Mouse (Mus musculus) hindbrain, embryonic 13.5 days (tissue): ENCODE results near the gene Tmem108. TPM values are rescaled to one million over a fixed set of nuclear protein-coding genes. Genes with fewer than 3 reads are reported as not detected.

Source experiments
- ATAC-seq: fragments of 200-750 bp; cut with Nextera tagmentation; 2 replicates; pipeline ENCODE4 v1.8.0; 2017; ENCODE audit warnings: moderate TSS enrichment; ENCODE audit not compliant: low FRiP score
- H3K27ac ChIP-seq: fragments of 300-500 bp; sonication (generic); 2 replicates; pipeline ENCODE4 v1.5.1; 2015; ENCODE audit warnings: inconsistent platforms, mild to moderate bottlenecking, moderate library complexity
- H3K27me3 ChIP-seq: fragments of 300-500 bp; sonication (generic); 2 replicates; pipeline ENCODE4 v1.6.1; 2015; ENCODE audit warnings: mild to moderate bottlenecking, inconsistent platforms
- H3K36me3 ChIP-seq: fragments of 300-500 bp; sonication (generic); 2 replicates; pipeline ENCODE4 v1.6.1; 2015; ENCODE audit warnings: mild to moderate bottlenecking, inconsistent platforms
- H3K4me1 ChIP-seq: fragments of 300-500 bp; sonication (generic); replicated peaks from 2 replicates; pipeline ENCODE4 v1.6.1; 2015; ENCODE audit warnings: inconsistent platforms
- H3K4me2 ChIP-seq: fragments of 300-500 bp; sonication (generic); 2 replicates; pipeline ENCODE4 v1.6.1; 2015; ENCODE audit warnings: inconsistent platforms, mild to moderate bottlenecking, moderate library complexity
- H3K4me3 ChIP-seq: fragments of 300-500 bp; sonication (generic); 2 replicates; pipeline ENCODE4 v1.5.1; 2015; ENCODE audit warnings: mild to moderate bottlenecking, inconsistent platforms
- H3K9ac ChIP-seq: fragments of 300-500 bp; sonication (generic); 2 replicates; pipeline ENCODE4 v1.6.1; 2015; ENCODE audit warnings: mild to moderate bottlenecking, inconsistent platforms
- H3K9me3 ChIP-seq: fragments of 300-500 bp; sonication (generic); 2 replicates; pipeline ENCODE4 v1.6.1; 2016; ENCODE audit warnings: inconsistent platforms
- WGBS: fragments of 180-500 bp; shearing (Covaris S2); methylation state at CpG from one replicate; pipeline ENCODE4 v1.1.7; 2015; 5-methylcytosine and 5-hydroxymethylcytosine counted together
- polyA plus RNA-seq: library from polyadenylated mRNA; unstranded; fragments of >200 nt; fragmentation: Nextera tagmentation; extraction: Ambion mirVana; gene quantifications from 2 replicates; pipeline ENCODE4 v1.2.1, GENCODE M21; 2015

Gene Tmem108
- polyA plus RNA-seq, 1 experiment from 2014 or later = 30.0 TPM

GRCm38 (mm10) chr9:103715352-103715751 is 46.3 kb downstream of the Tmem108 start:
- no peak for ATAC-seq

DNA sequence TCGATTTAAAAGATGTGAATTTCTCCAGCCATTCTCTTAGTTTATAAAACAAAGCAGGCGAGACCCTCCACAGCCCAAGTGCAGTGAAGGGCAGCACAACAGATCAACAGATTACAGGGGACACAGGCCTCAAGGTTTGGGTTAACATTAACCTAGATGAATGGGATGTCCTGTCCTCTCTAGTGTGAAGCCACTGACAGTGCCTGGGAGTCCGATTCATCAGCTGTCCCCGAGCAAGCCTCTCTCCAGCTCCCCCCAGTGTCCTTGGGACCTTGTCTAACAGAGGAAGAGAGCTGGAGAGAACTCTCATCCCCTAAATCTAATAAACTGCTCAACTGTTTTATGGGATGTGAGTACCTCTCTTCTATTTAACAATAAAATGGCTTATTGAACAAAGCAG is 48.4 kb downstream of the Tmem108 start:
- no peaks in the 10 kb centered on the region for H3K36me3 ChIP-seq
- H3K27me3 ChIP-seq = no peaks in the 10 kb centered on the region
- no peak overlapping the region for H3K9ac ChIP-seq
- 0 out of 2 replicates have a peak, but pooled peaks cover 4% of the 10 kb centered on the region for H3K4me1 ChIP-seq
- H3K4me2 ChIP-seq = no peak overlapping the region
- H3K4me3 ChIP-seq = no peak overlapping the region
- no peak for ATAC-seq
- H3K9me3 ChIP-seq = no peaks in the 10 kb centered on the region
- 77% methylated on average over 4 of the region's 4 CpGs for whole genome bisulfite sequencing
- H3K27ac ChIP-seq = no peak overlapping the region

More at GRCm38 (mm10) chr9:103715352-103715751, 46.3 kb downstream of the Tmem108 start:
- Histone ChIP-seq H3K36me3 (no peaks in the 10 kb centered on the region), H3K4me1 (0 out of 2 replicates have a peak, but pooled peaks cover 4% of the 10 kb centered on the region), H3K9ac (no peak overlapping the region), H3K4me2 (no peak overlapping the region), H3K27ac (no peak overlapping the region), H3K4me3 (no peak overlapping the region), H3K27me3 (no peaks in the 10 kb centered on the region), H3K9me3 (no peaks in the 10 kb centered on the region)
- over 99% methylated on average over 4 of the region's 4 CpGs for WGBS

- Histone ChIP-seq H3K4me2 (no peak overlapping the region), H3K4me1 (0 out of 2 replicates have a peak, but pooled peaks cover 4% of the 10 kb centered on the region), H3K4me3 (no peak overlapping the region), H3K27ac (no peak overlapping the region), H3K36me3 (no peaks in the 10 kb centered on the region), H3K9ac (no peak overlapping the region), H3K27me3 (no peaks in the 10 kb centered on the region), H3K9me3 (no peaks in the 10 kb centered on the region)
- no peak for ATAC-seq
- WGBS = 81% methylated on average over 7 of the region's 7 CpGs
Measured at GRCm38 (mm10) chr9:103712711-103713110, 48.9 kb downstream of the Tmem108 start.

- Histone ChIP-seq H3K4me2 (no peak overlapping the region), H3K4me1 (0 out of 2 replicates have a peak, but pooled peaks cover 4% of the 10 kb centered on the region), H3K27me3 (no peaks in the 10 kb centered on the region), H3K9me3 (no peaks in the 10 kb centered on the region), H3K36me3 (no peaks in the 10 kb centered on the region), H3K4me3 (no peak overlapping the region), H3K9ac (no peak overlapping the region), H3K27ac (no peak overlapping the region)
- 64% methylated on average over 3 of the region's 3 CpGs for WGBS
- no peak for ATAC-seq
Measured at GRCm38 (mm10) chr9:103709694-103710093, 51.9 kb downstream of the Tmem108 start.

DNA sequence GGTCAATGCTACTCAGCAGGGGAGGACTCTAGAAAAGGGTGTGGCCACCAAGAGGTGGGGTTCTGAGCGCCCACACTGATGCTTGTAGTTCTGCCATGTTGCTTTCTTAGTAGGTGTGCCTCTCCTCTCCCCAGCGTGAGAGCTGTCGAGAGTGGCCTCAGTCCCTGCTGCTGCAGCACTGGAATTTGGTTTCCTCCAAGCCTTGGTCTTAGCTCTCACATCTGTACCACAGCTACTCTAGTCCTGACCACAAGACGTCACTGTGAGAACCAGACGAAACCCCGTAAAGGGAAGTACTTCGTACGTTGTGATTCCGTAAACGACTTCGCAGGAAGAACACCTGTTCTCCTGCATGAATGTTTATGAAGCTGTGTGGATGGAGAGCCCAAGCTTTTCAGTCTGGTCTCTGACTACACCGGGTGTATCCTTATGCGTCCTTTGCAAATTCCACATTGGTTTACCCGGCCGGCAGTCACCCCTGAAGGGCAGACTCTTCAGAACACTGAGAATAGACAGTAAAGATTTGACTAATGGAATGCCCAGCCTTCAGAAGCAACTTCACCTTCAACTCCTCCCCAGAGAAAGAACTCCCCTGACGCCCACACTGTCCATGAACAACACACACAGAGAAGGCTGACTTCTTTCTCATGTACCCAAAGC is 53.0 kb downstream of the Tmem108 start:
- WGBS = 84% methylated on average over 16 of the region's 16 CpGs
- no peak overlapping the region for H3K27ac ChIP-seq
- H3K27me3 ChIP-seq = no peaks in the 10 kb centered on the region
- ATAC-seq = no peak
- no peaks in the 10 kb centered on the region for H3K36me3 ChIP-seq
- no peak overlapping the region for H3K4me2 ChIP-seq
- H3K9me3 ChIP-seq = no peaks in the 10 kb centered on the region
- H3K4me3 ChIP-seq = no peak overlapping the region
- no peak overlapping the region for H3K9ac ChIP-seq
- 0 out of 2 replicates have a peak, but pooled peaks cover 4% of the 10 kb centered on the region for H3K4me1 ChIP-seq

DNA sequence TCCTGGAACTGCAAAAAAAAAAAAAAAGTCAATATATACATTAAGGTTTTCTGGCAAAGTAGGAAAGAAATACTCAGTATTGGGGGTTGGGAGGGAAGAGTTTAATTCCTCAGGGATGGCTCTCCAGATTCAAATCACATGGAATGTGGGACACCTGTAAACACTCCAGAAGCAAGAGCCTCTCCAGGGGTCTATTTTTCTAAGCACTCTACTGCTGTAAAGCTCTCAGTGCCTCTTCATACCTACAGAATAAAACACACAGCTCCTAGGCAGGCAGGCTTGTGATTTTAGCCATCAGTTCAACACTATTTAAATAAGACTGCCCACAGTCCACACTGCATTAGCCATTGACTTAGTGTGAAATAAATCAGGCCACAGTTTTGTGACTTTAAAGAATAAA is 53.8 kb downstream of the Tmem108 start:
- no peak overlapping the region for H3K4me2 ChIP-seq
- no peaks in the 10 kb centered on the region for H3K27me3 ChIP-seq
- ATAC-seq = no peak
- H3K36me3 ChIP-seq = no peaks in the 10 kb centered on the region
- no peak overlapping the region for H3K4me3 ChIP-seq
- H3K4me1 ChIP-seq = 0 out of 2 replicates have a peak, but pooled peaks cover 4% of the 10 kb centered on the region
- H3K9me3 ChIP-seq = no peaks in the 10 kb centered on the region
- H3K9ac ChIP-seq = no peak overlapping the region
- H3K27ac ChIP-seq = no peak overlapping the region

DNA sequence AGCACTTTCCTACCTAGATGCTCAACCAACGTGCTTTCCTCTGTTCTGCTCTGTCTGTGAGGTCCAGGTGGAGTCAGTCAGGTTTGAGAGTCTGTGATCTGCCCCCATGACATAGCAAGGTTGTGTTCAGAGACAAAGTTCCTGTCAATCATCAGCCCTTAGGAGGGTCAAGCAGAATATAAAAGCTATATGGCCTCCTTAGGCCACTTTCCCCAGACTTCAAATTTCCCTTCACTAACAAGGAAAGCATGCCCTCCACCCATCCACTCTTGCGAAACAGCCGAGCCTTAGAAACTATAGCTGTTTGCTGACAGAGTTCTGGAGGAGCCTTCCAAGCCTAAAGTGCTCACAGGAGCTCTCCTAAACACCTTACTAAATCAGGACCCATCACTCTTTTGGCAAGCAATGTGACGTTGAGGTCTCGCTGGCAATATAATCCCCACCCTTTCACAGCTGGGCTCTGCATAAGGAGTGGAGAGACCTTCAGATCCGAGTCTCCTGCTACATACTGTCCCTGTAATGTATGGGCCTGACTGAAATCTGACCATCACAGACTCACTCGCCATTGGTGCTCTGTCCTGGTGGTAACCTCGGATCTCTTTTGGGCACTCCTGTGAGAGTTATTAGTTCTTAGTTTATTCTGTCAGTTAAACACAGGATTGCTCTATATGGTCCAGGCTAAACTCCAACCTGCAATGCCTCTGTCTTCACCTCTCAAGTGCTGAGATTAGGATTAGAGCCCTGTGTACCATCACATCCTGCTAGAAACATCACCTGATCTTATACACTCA is 54.4 kb downstream of the Tmem108 start:
- Histone ChIP-seq H3K27me3 (no peaks in the 10 kb centered on the region), H3K4me3 (no peak overlapping the region), H3K27ac (no peak overlapping the region), H3K9ac (no peak overlapping the region), H3K9me3 (no peaks in the 10 kb centered on the region), H3K4me2 (no peak overlapping the region), H3K36me3 (no peaks in the 10 kb centered on the region), H3K4me1 (0 out of 2 replicates have a peak, but pooled peaks cover 4% of the 10 kb centered on the region)
- no peak for ATAC-seq
- 83% methylated on average over 8 of the region's 8 CpGs for WGBS

DNA sequence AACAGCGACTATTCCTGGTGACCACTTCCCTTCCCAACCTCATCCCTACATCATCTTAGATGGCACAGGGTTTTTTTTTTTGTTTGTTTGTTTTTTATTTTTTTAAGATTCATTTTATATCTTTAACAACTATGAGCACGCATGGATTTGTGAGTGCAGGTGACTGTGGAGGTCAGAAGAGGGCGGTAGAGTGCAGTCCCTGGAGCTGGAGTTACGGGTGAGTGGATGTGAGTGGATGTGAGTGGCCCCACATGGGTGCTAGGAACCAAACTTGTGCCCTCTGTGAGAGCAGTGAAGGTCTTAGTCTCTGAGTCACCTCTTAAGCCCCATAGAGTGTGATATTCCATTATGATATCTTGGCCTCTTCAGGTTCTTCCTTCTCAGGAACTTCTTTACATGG is 55.9 kb downstream of the Tmem108 start:
- Histone ChIP-seq H3K27ac (no peak overlapping the region), H3K9me3 (no peaks in the 10 kb centered on the region), H3K4me2 (no peak overlapping the region), H3K4me3 (no peak overlapping the region), H3K4me1 (peaks cover 9% of the 10 kb centered on the region), H3K9ac (no peak overlapping the region), H3K36me3 (no peaks in the 10 kb centered on the region), H3K27me3 (no peaks in the 10 kb centered on the region)
- 95% methylated on average over 4 of the region's 4 CpGs for WGBS
- no peak for ATAC-seq

- no peaks in the 10 kb centered on the region for H3K36me3 ChIP-seq
- H3K27ac ChIP-seq = no peak overlapping the region
- peaks cover 9% of the 10 kb centered on the region for H3K4me1 ChIP-seq
- ATAC-seq = no peak
- H3K4me2 ChIP-seq = no peak overlapping the region
- WGBS = 86% methylated on average over 16 of the region's 16 CpGs
- H3K4me3 ChIP-seq = no peak overlapping the region
- H3K27me3 ChIP-seq = no peaks in the 10 kb centered on the region
- no peaks in the 10 kb centered on the region for H3K9me3 ChIP-seq
- no peak overlapping the region for H3K9ac ChIP-seq
Measured at GRCm38 (mm10) chr9:103703014-103703413, 58.6 kb downstream of the Tmem108 start.

- Histone ChIP-seq H3K4me2 (no peak overlapping the region), H3K9me3 (no peaks in the 10 kb centered on the region), H3K9ac (no peak overlapping the region), H3K27ac (no peak overlapping the region), H3K4me1 (peaks cover 10% of the 10 kb centered on the region), H3K4me3 (no peak overlapping the region), H3K36me3 (no peaks in the 10 kb centered on the region), H3K27me3 (no peaks in the 10 kb centered on the region)
- WGBS = 92% methylated on average over 5 of the region's 5 CpGs
- no peak for ATAC-seq
Measured at GRCm38 (mm10) chr9:103702452-103702851, 59.2 kb downstream of the Tmem108 start.

DNA sequence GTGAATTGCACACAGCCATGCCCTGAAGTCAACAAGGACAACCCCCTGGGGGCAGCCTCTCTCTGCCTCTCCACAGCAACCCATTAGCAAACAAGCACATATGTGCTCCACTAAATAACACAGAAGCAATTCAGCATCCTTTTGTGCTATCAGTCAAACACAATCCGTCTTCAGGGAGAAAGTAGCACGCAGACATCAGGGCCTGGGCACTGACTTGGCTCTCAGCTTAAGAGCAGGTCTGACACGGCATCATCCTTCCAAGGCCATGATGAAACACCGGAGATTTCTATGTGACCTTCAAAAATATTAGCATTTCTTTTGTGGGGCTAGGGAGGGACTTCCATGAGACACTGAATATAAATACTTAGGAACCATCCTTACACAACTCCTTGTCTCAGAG is 60.2 kb downstream of the Tmem108 start:
- Histone ChIP-seq H3K9me3 (no peaks in the 10 kb centered on the region), H3K9ac (no peak overlapping the region), H3K36me3 (no peaks in the 10 kb centered on the region), H3K4me2 (no peak overlapping the region), H3K4me3 (no peak overlapping the region), H3K27ac (no peak overlapping the region), H3K4me1 (peaks cover 19% of the 10 kb centered on the region), H3K27me3 (no peaks in the 10 kb centered on the region)
- ATAC-seq = no peak
- WGBS = 30% methylated on average over 4 of the region's 4 CpGs

DNA sequence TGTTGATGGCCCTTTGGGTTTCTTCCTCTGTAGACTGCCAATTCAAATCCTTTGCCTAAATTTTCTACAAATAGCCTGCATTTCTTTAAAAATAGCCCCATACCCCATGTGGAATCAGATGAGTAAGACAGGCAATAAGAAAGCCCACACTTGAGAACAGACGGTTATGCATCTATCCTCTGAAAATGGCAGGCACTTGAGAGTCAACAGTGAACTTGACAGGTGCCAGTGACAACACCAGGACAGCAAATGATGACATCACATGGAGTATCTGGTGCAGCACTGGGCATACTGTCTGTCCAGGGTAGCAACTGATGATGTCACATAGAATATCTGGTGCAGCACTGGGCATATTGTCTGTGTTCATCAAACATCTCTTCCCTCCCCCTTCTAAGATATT is 61.4 kb downstream of the Tmem108 start:
- Histone ChIP-seq H3K27ac (no peak overlapping the region), H3K27me3 (no peaks in the 10 kb centered on the region), H3K9ac (no peak overlapping the region), H3K4me3 (no peak overlapping the region), H3K4me1 (peaks cover 19% of the 10 kb centered on the region), H3K9me3 (no peaks in the 10 kb centered on the region), H3K36me3 (no peaks in the 10 kb centered on the region), H3K4me2 (no peak overlapping the region)
- WGBS = 88% methylated on average over 1 of the region's 1 CpGs
- no peak for ATAC-seq
